Mouse (Mus musculus): ENCODE measurements at regions not wholly inside any gene's neighbourhood (a gene's known extent, or its start where the extent isn't known, plus 50 kb on each side); places are given as distances from the start of the nearest gene placed in this dataset.

GRCm38 (mm10) chr15:62043617-62044392, 1121.0 kb upstream of the A1bg start:
- no peak for ATAC-seq (ENCODE audit: poor library complexity, severe bottlenecking)

GRCm38 (mm10) chr15:62042924-62043504, 1120.2 kb upstream of the A1bg start:
- no peak for ATAC-seq (ENCODE audit: poor library complexity, severe bottlenecking)
